Mouse (Mus musculus) megakaryocyte, embryonic 14.5 days (primary cell): Measurements from ENCODE around the gene Creb3l1.

Source experiments
- FLI1 ChIP-seq: IDR thresholded peaks from 2 replicates; pipeline ENCODE4 v1.6.1; 2012; ENCODE audit warnings: low read length, inconsistent platforms, mixed read lengths
- GATA1 ChIP-seq: IDR thresholded peaks from 3 replicates; pipeline ENCODE4 v1.6.1; 2012; ENCODE audit warnings: mixed read lengths, low read length, inconsistent platforms, borderline replicate concordance

DNA sequence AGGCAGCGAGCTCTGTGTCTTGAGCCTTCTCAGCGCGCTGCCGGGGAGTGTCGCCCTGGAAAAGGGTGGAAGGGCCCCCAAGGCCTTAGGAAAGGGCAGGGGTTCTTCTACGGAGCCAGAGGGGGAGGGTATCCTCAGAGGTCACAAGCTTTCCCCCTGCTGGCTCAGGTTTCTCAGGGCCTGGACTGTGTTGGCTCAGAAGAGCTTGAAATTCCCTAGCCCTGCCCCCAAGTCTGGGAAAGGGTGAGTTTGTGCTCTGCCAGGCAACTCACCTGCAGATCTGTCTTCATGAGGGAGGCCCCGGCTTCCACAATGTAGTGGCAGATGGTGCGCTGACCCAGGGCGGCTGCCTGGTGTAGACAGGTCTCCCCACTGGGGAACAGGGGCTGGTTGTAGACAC lies 90.8 kb downstream of the Creb3l1 start:
- no peak for TF ChIP-seq GATA1
- TF ChIP-seq FLI1: no peak
